Mouse (Mus musculus) neural tube, embryonic 13.5 days (tissue): ENCODE measurements around the gene Nr2f6. TPM values are rescaled to one million over a fixed set of nuclear protein-coding genes. Genes with fewer than 3 reads are reported as not detected.
"Not testable (repeated sequence)": the region's sequence is repeated elsewhere in the genome, so short reads cannot be mapped to it uniquely, and the experiment has no call there.

Experiments
- ATAC-seq: fragments of 200-750 bp; cut with Nextera tagmentation; 2 replicates; pipeline ENCODE4 v1.8.0; 2017; ENCODE audit warnings: low read depth, mild to moderate bottlenecking, moderate TSS enrichment, moderate library complexity
- H3K27ac ChIP-seq: fragments of 300-500 bp; sonication (generic); replicated peaks from 2 replicates; pipeline ENCODE4 v1.5.1; 2015; ENCODE audit warnings: moderate library complexity, mild to moderate bottlenecking, inconsistent platforms
- H3K27me3 ChIP-seq: fragments of 300-500 bp; sonication (generic); 2 replicates; pipeline ENCODE4 v1.6.1; 2015; ENCODE audit warnings: mild to moderate bottlenecking, inconsistent platforms
- H3K36me3 ChIP-seq: fragments of 300-500 bp; sonication (generic); 2 replicates; pipeline ENCODE4 v1.6.1; 2015; ENCODE audit warnings: mild to moderate bottlenecking, inconsistent platforms
- H3K4me1 ChIP-seq: fragments of 300-500 bp; sonication (generic); replicated peaks from 2 replicates; pipeline ENCODE4 v1.6.1; 2015; ENCODE audit warnings: inconsistent platforms
- H3K4me2 ChIP-seq: fragments of 300-500 bp; sonication (generic); 2 replicates; pipeline ENCODE4 v1.6.1; 2015; ENCODE audit warnings: inconsistent platforms, mild to moderate bottlenecking, moderate library complexity
- H3K4me3 ChIP-seq: fragments of 300-500 bp; sonication (generic); 2 replicates; pipeline ENCODE4 v1.5.1; 2015; ENCODE audit warnings: mild to moderate bottlenecking, inconsistent platforms
- H3K9ac ChIP-seq: fragments of 300-500 bp; sonication (generic); 2 replicates; pipeline ENCODE4 v1.6.1; 2015; ENCODE audit warnings: moderate library complexity, mild to moderate bottlenecking, inconsistent platforms
- H3K9me3 ChIP-seq: fragments of 300-500 bp; sonication (generic); 2 replicates; pipeline ENCODE4 v1.6.1; 2016; ENCODE audit warnings: inconsistent platforms
- WGBS: fragments of 180-500 bp; shearing (Covaris S2); methylation state at CpG from one replicate; pipeline ENCODE4 v1.1.7; 2015; 5-methylcytosine and 5-hydroxymethylcytosine counted together
- polyA plus RNA-seq: library from polyadenylated mRNA; unstranded; fragments of >200 nt; fragmentation: Nextera tagmentation; extraction: Ambion mirVana; gene quantifications from 2 replicates; pipeline ENCODE4 v1.2.1, GENCODE M21; 2015

Nr2f6 gene
- polyA plus RNA-seq, 1 experiment from 2014 or later, result 30.3 TPM

DNA sequence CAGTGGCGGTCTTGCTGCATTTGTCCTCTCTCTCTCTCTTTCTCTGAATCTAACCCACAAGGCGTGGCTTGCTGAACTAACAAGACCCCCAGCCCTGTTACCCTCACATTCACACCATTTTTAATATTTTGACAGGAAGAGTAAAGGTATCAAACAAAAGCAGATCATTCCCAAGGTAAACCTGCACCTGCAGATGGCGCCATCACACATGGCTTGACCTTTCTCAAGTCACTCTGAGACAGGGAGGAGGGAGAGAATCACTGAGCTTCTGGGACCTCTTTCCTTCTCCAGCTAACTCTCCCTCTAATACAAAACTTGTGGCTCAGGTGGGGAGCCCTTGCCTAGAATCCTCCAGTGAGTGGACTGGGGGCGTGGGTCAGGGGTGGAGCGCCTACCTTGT lies 41.1 kb downstream of the Nr2f6 start:
- peaks cover 80% of the 10 kb centered on the region for H3K36me3 ChIP-seq
- no peak overlapping the region for H3K4me3 ChIP-seq
- no peaks in the 10 kb centered on the region for H3K27me3 ChIP-seq
- no peaks in the 10 kb centered on the region for H3K4me1 ChIP-seq
- no peak overlapping the region for H3K9ac ChIP-seq
- WGBS, result 84% methylated on average over 5 of the region's 5 CpGs
- no peak overlapping the region for H3K4me2 ChIP-seq
- no peaks in the 10 kb centered on the region for H3K9me3 ChIP-seq
- ATAC-seq, result no peak; the same call in 1 of the 2 replicates
- H3K27ac ChIP-seq, result no peak overlapping the region

- not testable (repeated sequence) for H3K4me2 ChIP-seq, H3K4me3 ChIP-seq, H3K9me3 ChIP-seq, H3K27me3 ChIP-seq, H3K27ac ChIP-seq, H3K4me1 ChIP-seq, H3K9ac ChIP-seq, ATAC-seq
- 95% methylated on average over 6 of the region's 6 CpGs for WGBS
- H3K36me3 ChIP-seq, result peaks cover 71% of the 10 kb centered on the region
These were observed 43.9 kb downstream of the Nr2f6 start for GRCm38 (mm10) chr8:71337834-71338233.

DNA sequence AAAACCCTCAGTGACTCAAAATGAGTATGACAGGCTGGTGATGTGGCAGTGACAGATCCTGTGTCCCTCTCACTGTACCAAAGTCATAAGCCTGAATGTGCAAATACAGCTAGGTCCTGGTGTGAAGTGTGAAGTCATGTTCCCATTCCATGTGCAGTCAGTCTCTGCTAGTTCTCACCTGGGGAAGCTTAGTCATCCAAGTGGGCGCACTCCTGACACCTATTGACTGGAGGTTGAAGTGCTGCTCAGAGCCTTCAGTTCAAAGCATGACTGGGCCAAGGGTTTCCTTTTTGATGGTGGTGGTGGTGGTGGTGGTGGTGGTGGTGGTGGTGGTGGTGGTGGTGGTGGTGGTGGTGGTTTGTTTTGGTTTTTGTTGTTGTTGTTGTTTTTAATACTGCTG lies 56.9 kb downstream of the Nr2f6 start:
- H3K27me3 ChIP-seq, result no peaks in the 10 kb centered on the region
- H3K9ac ChIP-seq, result no peak overlapping the region
- H3K36me3 ChIP-seq, result peaks cover 81% of the 10 kb centered on the region
- 100% methylated on average over 1 of the region's 1 CpGs for WGBS
- no peaks in the 10 kb centered on the region for H3K4me1 ChIP-seq
- H3K4me2 ChIP-seq, result no peak overlapping the region
- no peak overlapping the region for H3K4me3 ChIP-seq
- ATAC-seq, result no peak
- no peaks in the 10 kb centered on the region for H3K9me3 ChIP-seq
- H3K27ac ChIP-seq, result no peak overlapping the region

Other genes starting within 250 kb of the Nr2f6 start
- gene Myo9b, start 109.2 kb downstream of the Nr2f6 start, polyA plus RNA-seq, result 17.9 and 18.6 TPM in 2 replicates
- 51.9 and 64.3 TPM in 2 replicates for gene Haus8, start 109.0 kb downstream of the Nr2f6 start, polyA plus RNA-seq
- 109 and 111 TPM in 2 replicates for gene Use1, start 15.1 kb downstream of the Nr2f6 start, polyA plus RNA-seq
- gene Ocel1, start 10.7 kb downstream of the Nr2f6 start, polyA plus RNA-seq, result 4.3 and 6.0 TPM in 2 replicates
- 6.1 and 7.3 TPM in 2 replicates for gene Ushbp1, start 13.8 kb upstream of the Nr2f6 start, polyA plus RNA-seq
- 96.0 and 96.6 TPM in 2 replicates for gene Babam1, start 14.9 kb upstream of the Nr2f6 start, polyA plus RNA-seq
- gene Ankle1, start 24.1 kb upstream of the Nr2f6 start, polyA plus RNA-seq, result 8.2 and 8.4 TPM in 2 replicates
- 127 and 145 TPM in 2 replicates for gene Abhd8, start 81.7 kb upstream of the Nr2f6 start, polyA plus RNA-seq
- 208 and 237 TPM in 2 replicates for gene Mrpl34, start 83.0 kb upstream of the Nr2f6 start, polyA plus RNA-seq
- gene Dda1, start 87.2 kb upstream of the Nr2f6 start, polyA plus RNA-seq, result 217 and 231 TPM in 2 replicates
- 6.1 and 7.8 TPM in 2 replicates for gene Ano8, start 104.0 kb upstream of the Nr2f6 start, polyA plus RNA-seq
- gene Gtpbp3, start 106.1 kb upstream of the Nr2f6 start, polyA plus RNA-seq, result 12.0 and 15.5 TPM in 2 replicates
- gene Plvap, start 129.8 kb upstream of the Nr2f6 start, polyA plus RNA-seq, result 20.8 and 22.2 TPM in 2 replicates
- gene Ccdc194, start 143.8 kb upstream of the Nr2f6 start, polyA plus RNA-seq, result 0.17 and 0.24 TPM in 2 replicates
- gene Bst2, start 155.5 kb upstream of the Nr2f6 start, polyA plus RNA-seq, result 16.0 and 23.4 TPM in 2 replicates
- 56.2 and 60.7 TPM in 2 replicates for gene Mvb12a, start 161.0 kb upstream of the Nr2f6 start, polyA plus RNA-seq
- 0.25 TPM in 1 of 2 replicates, not detected in the other for gene Tmem221, start 176.9 kb upstream of the Nr2f6 start, polyA plus RNA-seq
- gene Nxnl1, start 184.6 kb upstream of the Nr2f6 start, polyA plus RNA-seq, result not detected in 2 replicates
- 81.7 and 82.0 TPM in 2 replicates for gene Slc27a1, start 186.9 kb upstream of the Nr2f6 start, polyA plus RNA-seq
- 191 and 213 TPM in 2 replicates for gene Pgls, start 210.2 kb upstream of the Nr2f6 start, polyA plus RNA-seq
- gene Fam129c, start 215.7 kb upstream of the Nr2f6 start, polyA plus RNA-seq, result 7.8 and 8.5 TPM in 2 replicates
- gene Colgalt1, start 229.0 kb upstream of the Nr2f6 start, polyA plus RNA-seq, result 66.8 and 67.2 TPM in 2 replicates